Mouse (Mus musculus): Measurements from ENCODE around the gene Vtn.

Vtn gene

GRCm38 (mm10) chr11:78534516-78534915, 35.6 kb downstream of the Vtn start:
- no peak for DNase-seq (ENCODE audit: low read depth, low spot score)

GRCm38 (mm10) chr11:78535376-78536079, 36.6 kb downstream of the Vtn start:
- peak; percentile 39 for DNase-seq (ENCODE audit: low read depth, low spot score)

- DNase-seq (ENCODE audit: low read depth, low spot score) = peak; percentile 100
These were observed 37.3 kb downstream of the Vtn start, which contains the start of the genes Tnfaip1 and Ift20 for GRCm38 (mm10) chr11:78536080-78536689. Tnfaip1 (minus strand) TSS chr11:78536332. Ift20 (plus strand) TSS chr11:78536361.

GRCm38 (mm10) chr11:78536690-78537084, 37.8 kb downstream of the Vtn start:
- no peak for DNase-seq (ENCODE audit: low read depth, low spot score)

- no peak for DNase-seq (ENCODE audit: low read depth, low spot score)
These were observed 41.5 kb downstream of the Vtn start for GRCm38 (mm10) chr11:78540358-78540757.

- DNase-seq (ENCODE audit: low read depth, low spot score) = no peak
These were observed 45.7 kb downstream of the Vtn start for GRCm38 (mm10) chr11:78544449-78545111.

- DNase-seq (ENCODE audit: low read depth, low spot score) = no peak
These were observed 46.3 kb downstream of the Vtn start for GRCm38 (mm10) chr11:78545181-78545580.

GRCm38 (mm10) chr11:78547718-78548460, 49.0 kb downstream of the Vtn start:
- DNase-seq (ENCODE audit: low read depth, low spot score) = no peak

GRCm38 (mm10) chr11:78549491-78549987, 50.6 kb downstream of the Vtn start:
- no peak for DNase-seq (ENCODE audit: low read depth, low spot score)

GRCm38 (mm10) chr11:78550168-78551058, 51.5 kb downstream of the Vtn start, which contains the start of gene Tmem97:
Tmem97 (minus strand) TSS chr11:78550777.
- DNase-seq (ENCODE audit: low read depth, low spot score) = peak; percentile 97

- no peak for DNase-seq (ENCODE audit: low read depth, low spot score)
These were observed 52.1 kb downstream of the Vtn start for GRCm38 (mm10) chr11:78551059-78551398.
